Mouse (Mus musculus) heart, adult 2 months (tissue): ENCODE results near the gene Cacna1b. TPM values are rescaled to one million over a fixed set of nuclear protein-coding genes. Genes with fewer than 3 reads are reported as not detected.

Experiments used
- DNase-seq, 2 experiments: peaks; one replicate each; pipeline ENCODE4 v3.0.0; 2021
- H3K27ac ChIP-seq: fragments of 200-600 bp; 2 replicates; pipeline ENCODE4 v1.8.1; 2022
- H3K27me3 ChIP-seq: fragments of 200-500 bp; 2 replicates; pipeline ENCODE4 v1.6.1; 2012; ENCODE audit warnings: mild to moderate bottlenecking, low read length, inconsistent platforms, mixed read lengths; ENCODE audit not compliant: control insufficient read depth, insufficient read depth
- H3K36me3 ChIP-seq: fragments of 200-500 bp; 2 replicates; pipeline ENCODE4 v1.6.1; 2012; ENCODE audit warnings: low read length, inconsistent platforms; ENCODE audit not compliant: control insufficient read depth, insufficient read depth
- H3K4me1 ChIP-seq: fragments of 200-500 bp; 2 replicates; pipeline ENCODE4 v1.6.1; 2011; ENCODE audit warnings: low read length; ENCODE audit not compliant: control insufficient read depth, insufficient read depth
- H3K4me3 ChIP-seq: fragments of 200-600 bp; 2 replicates; pipeline ENCODE4 v1.8.1; 2022
- H3K79me2 ChIP-seq: fragments of 200-500 bp; replicated peaks from 2 replicates; pipeline ENCODE4 v1.6.1; 2012; ENCODE audit warnings: mild to moderate bottlenecking, inconsistent platforms, low read length, moderate library complexity, mixed read lengths; ENCODE audit not compliant: control insufficient read depth, insufficient read depth
- H3K9ac ChIP-seq: fragments of 200-500 bp; 2 replicates; pipeline ENCODE4 v1.6.1; 2012; ENCODE audit warnings: low read depth, mild to moderate bottlenecking, control low read depth, inconsistent platforms, low read length, mixed read lengths
- CTCF ChIP-seq: fragments of 200-600 bp; IDR thresholded peaks from 2 replicates; pipeline ENCODE4 v1.8.1; 2022; ENCODE audit warnings: antibody characterized with exemption, mild to moderate bottlenecking, moderate library complexity
- EP300 ChIP-seq: fragments of 200-500 bp; IDR thresholded peaks from 2 replicates; pipeline ENCODE4 v1.6.1; 2011; ENCODE audit warnings: low read depth, low read length, control low read depth; ENCODE audit not compliant: insufficient read depth
- POLR2A ChIP-seq: fragments of 200-500 bp; IDR thresholded peaks from 2 replicates; pipeline ENCODE4 v1.6.1; 2011; ENCODE audit warnings: mild to moderate bottlenecking, low read depth, low read length, control low read depth; ENCODE audit not compliant: insufficient read depth
- WGBS: fragments of 180-500 bp; shearing (Covaris S2); methylation state at CpG from one replicate; pipeline ENCODE4 v1.1.7; 2018; 5-methylcytosine and 5-hydroxymethylcytosine counted together
- intact Hi-C: fragments of 180-260 bp; cut with DNase I; formaldehyde crosslinking; loops from one replicate; pipeline ENCODE4 v1.15.1; 2025
- polyA plus RNA-seq: library from polyadenylated mRNA; depleted of rRNA; stranded (reverse); fragments of >200 nt; gene quantifications from 2 replicates; pipeline ENCODE4 v1.2.3, GENCODE M21; 2012
- total RNA-seq, 2 experiments: library from RNA; stranded (reverse); gene quantifications; 2 replicates each; pipeline ENCODE4 v1.2.3; 2021

The Cacna1b gene
- total and polyA plus RNA-seq, 3 experiments: 0.05 to 0.25 (median 0.09) TPM

- 74% methylated on average over 5 of the region's 5 CpGs for WGBS
These were observed 84.4 kb downstream of the Cacna1b start for GRCm38 (mm10) chr2:24678538-24678937.

GRCm38 (mm10) chr2:24678110-24678509 lies 84.8 kb downstream of the Cacna1b start:
- H3K27ac ChIP-seq: no peak overlapping the region
- H3K79me2 ChIP-seq: no peaks in the 10 kb centered on the region
- intact Hi-C loops: no loop called here
- no peak for DNase-seq
- H3K27me3 ChIP-seq: peaks cover 2% of the 10 kb centered on the region; the same call in 1 of the 2 replicates
- 77% methylated on average over 4 of the region's 4 CpGs for WGBS
- no peaks in the 10 kb centered on the region for H3K36me3 ChIP-seq
- H3K4me1 ChIP-seq: no peaks in the 10 kb centered on the region
- no peak overlapping the region for H3K4me3 ChIP-seq
- H3K9ac ChIP-seq: no peak overlapping the region
- no peak for TF ChIP-seq EP300
- no peak for TF ChIP-seq POLR2A
- no peak for TF ChIP-seq CTCF

More at GRCm38 (mm10) chr2:24678538-24678937, 84.4 kb downstream of the Cacna1b start:
- Histone ChIP-seq H3K4me3 (no peak overlapping the region), H3K36me3 (no peaks in the 10 kb centered on the region), H3K4me1 (no peaks in the 10 kb centered on the region), H3K27me3 (peaks cover 2% of the 10 kb centered on the region; the same call in 1 of the 2 replicates), H3K9ac (no peak overlapping the region), H3K79me2 (no peaks in the 10 kb centered on the region), H3K27ac (no peak overlapping the region)
- intact Hi-C loops: no loop called here
- TF ChIP-seq POLR2A (no peak), CTCF (no peak), EP300 (no peak)
- no peak for DNase-seq

- no peak for DNase-seq
- Histone ChIP-seq H3K27ac (no peak overlapping the region), H3K27me3 (peaks cover 2% of the 10 kb centered on the region; the same call in 1 of the 2 replicates), H3K79me2 (no peaks in the 10 kb centered on the region), H3K36me3 (no peaks in the 10 kb centered on the region), H3K4me1 (no peaks in the 10 kb centered on the region), H3K9ac (no peak overlapping the region), H3K4me3 (no peak overlapping the region)
- intact Hi-C loops: no loop called here
- 96% methylated on average over 3 of the region's 3 CpGs for WGBS
- TF ChIP-seq POLR2A (no peak), CTCF (no peak), EP300 (no peak)
These were observed 85.3 kb downstream of the Cacna1b start for GRCm38 (mm10) chr2:24677629-24678028.

GRCm38 (mm10) chr2:24674432-24675006 lies 88.4 kb downstream of the Cacna1b start:
- H3K27me3 ChIP-seq: peaks cover 2% of the 10 kb centered on the region; the same call in 1 of the 2 replicates
- no peak overlapping the region for H3K27ac ChIP-seq
- no peak for DNase-seq
- no peak overlapping the region for H3K4me3 ChIP-seq
- intact Hi-C loops: no loop called here
- no peaks in the 10 kb centered on the region for H3K36me3 ChIP-seq
- H3K9ac ChIP-seq: no peak overlapping the region
- H3K79me2 ChIP-seq: no peaks in the 10 kb centered on the region
- no peaks in the 10 kb centered on the region for H3K4me1 ChIP-seq
- WGBS: 67% methylated on average over 6 of the region's 6 CpGs
- TF ChIP-seq POLR2A: no peak
- no peak for TF ChIP-seq EP300
- TF ChIP-seq CTCF: no peak

GRCm38 (mm10) chr2:24668598-24668997 lies 94.4 kb downstream of the Cacna1b start:
- Histone ChIP-seq H3K36me3 (no peaks in the 10 kb centered on the region), H3K4me3 (no peak overlapping the region), H3K9ac (no peak overlapping the region), H3K27ac (no peak overlapping the region), H3K79me2 (no peaks in the 10 kb centered on the region), H3K4me1 (no peaks in the 10 kb centered on the region), H3K27me3 (no peaks in the 10 kb centered on the region)
- DNase-seq: no peak
- TF ChIP-seq EP300: no peak
- TF ChIP-seq POLR2A: no peak
- no peak for TF ChIP-seq CTCF
- intact Hi-C loops: no loop called here
- 85% methylated on average over 5 of the region's 5 CpGs for WGBS

- 36% methylated on average over 9 of the region's 9 CpGs for WGBS
- intact Hi-C loops: no loop called here
- no peak for TF ChIP-seq EP300
These were observed 98.2 kb downstream of the Cacna1b start for GRCm38 (mm10) chr2:24664678-24665257.

More at GRCm38 (mm10) chr2:24664678-24665257, 98.2 kb downstream of the Cacna1b start:
- Histone ChIP-seq H3K27ac (no peak overlapping the region), H3K4me1 (no peaks in the 10 kb centered on the region), H3K36me3 (no peaks in the 10 kb centered on the region), H3K27me3 (no peaks in the 10 kb centered on the region), H3K4me3 (no peak overlapping the region), H3K9ac (no peak overlapping the region), H3K79me2 (no peaks in the 10 kb centered on the region)
- DNase-seq: no peak
